Mouse (Mus musculus) cerebellum, adult 18-20 months (tissue): Measurements from ENCODE around the gene BC025920.
A peak's percentile ranks its signal among the peaks of the same experiment; 100 is the strongest.

ENCODE experiments used
- DNase-seq, 2 experiments: peaks; one replicate each; pipeline ENCODE4 v3.0.0; 2021

The BC025920 gene

GRCm38 (mm10) chr10:81605974-81606751 is at the start of gene BC025920:
TSS of gene BC025920 (plus strand) at chr10:81606270.
- peak; percentile 90 to 97 for DNase-seq

- DNase-seq = no peak
These were observed 49.8 kb upstream of the BC025920 start for GRCm38 (mm10) chr10:81556282-81556681.

- DNase-seq = no peak
These were observed 48.6 kb upstream of the BC025920 start for GRCm38 (mm10) chr10:81557491-81557890.

- peak; percentile 83 to 93 for DNase-seq
These were observed 46.9 kb upstream of the BC025920 start, which contains the start of gene Aes for GRCm38 (mm10) chr10:81559163-81559626. TSS of gene Aes (plus strand) at chr10:81559488.

GRCm38 (mm10) chr10:81559627-81560539 is 46.2 kb upstream of the BC025920 start:
- peak; percentile 74 to 78 for DNase-seq

- no peak for DNase-seq
These were observed 45.2 kb upstream of the BC025920 start for GRCm38 (mm10) chr10:81560719-81561459.

GRCm38 (mm10) chr10:81562411-81562810 is 43.7 kb upstream of the BC025920 start:
- no peak for DNase-seq

- DNase-seq = no peak
These were observed 42.6 kb upstream of the BC025920 start for GRCm38 (mm10) chr10:81563481-81563880.

GRCm38 (mm10) chr10:81564216-81564615 is 41.9 kb upstream of the BC025920 start:
- DNase-seq = peak in 1 of 2 experiments; percentile 65

GRCm38 (mm10) chr10:81564734-81565133 is 41.3 kb upstream of the BC025920 start:
- peak; percentile 77 to 82 for DNase-seq

GRCm38 (mm10) chr10:81565257-81566228 is 40.5 kb upstream of the BC025920 start:
- DNase-seq = no peak

GRCm38 (mm10) chr10:81568381-81569191 is 37.5 kb upstream of the BC025920 start:
- DNase-seq = no peak

GRCm38 (mm10) chr10:81569507-81570237 is 36.4 kb upstream of the BC025920 start:
- DNase-seq = no peak

- no peak for DNase-seq
These were observed 35.8 kb upstream of the BC025920 start for GRCm38 (mm10) chr10:81570238-81570800.

- DNase-seq = peak; percentile 96 to 97
These were observed 35.1 kb upstream of the BC025920 start for GRCm38 (mm10) chr10:81570831-81571500.

GRCm38 (mm10) chr10:81571501-81571876 is 34.6 kb upstream of the BC025920 start:
- DNase-seq = peak; percentile 97 to 100

- peak; percentile 40 to 58 for DNase-seq
These were observed 33.9 kb upstream of the BC025920 start for GRCm38 (mm10) chr10:81572133-81572671.

- no peak for DNase-seq
These were observed 33.1 kb upstream of the BC025920 start for GRCm38 (mm10) chr10:81572975-81573374.
